Mouse (Mus musculus) ES-E14 (cell line): ENCODE measurements at regions not wholly inside any gene's neighbourhood (a gene's known extent, or its start where the extent isn't known, plus 50 kb on each side); places are given as distances from the start of the nearest gene placed in this dataset.

Experiments used
- CHD2 ChIP-seq: IDR thresholded peaks from 2 replicates; pipeline ENCODE4 v1.6.1; 2014; ENCODE audit warnings: mild to moderate bottlenecking, low read depth, low read length, inconsistent platforms
- HCFC1 ChIP-seq: IDR thresholded peaks from 2 replicates; pipeline ENCODE4 v1.6.1; 2012; ENCODE audit warnings: low read length, inconsistent platforms, borderline replicate concordance; ENCODE audit not compliant: insufficient read depth
- MAFK ChIP-seq: IDR thresholded peaks from 2 replicates; pipeline ENCODE4 v1.6.1; 2014; ENCODE audit warnings: mild to moderate bottlenecking, low read depth, low read length, inconsistent platforms; ENCODE audit not compliant: insufficient read depth
- ZC3H11A ChIP-seq: IDR thresholded peaks from 2 replicates; pipeline ENCODE4 v1.6.1; 2012; ENCODE audit warnings: low read depth, mild to moderate bottlenecking, inconsistent platforms, low read length, borderline replicate concordance
- ZNF384 ChIP-seq: IDR thresholded peaks from 2 replicates; pipeline ENCODE4 v1.6.1; 2012; ENCODE audit warnings: low read depth, low read length, inconsistent platforms

GRCm38 (mm10) chr14:16074089-16074488 lies 175.0 kb upstream of the Ngly1 start:
- TF ChIP-seq HCFC1 (no peak), MAFK (no peak), ZNF384 (no peak), ZC3H11A (no peak), CHD2 (no peak)
